Mouse (Mus musculus) cerebellum, adult 2 months (tissue): ENCODE measurements around the gene Dhx30. TPM values are rescaled to one million over a fixed set of nuclear protein-coding genes. Genes with fewer than 3 reads are reported as not detected.
"Not testable (repeated sequence)": the region's sequence is repeated elsewhere in the genome, so short reads cannot be mapped to it uniquely, and the experiment has no call there.

Experiments
- DNase-seq, 2 experiments: peaks; one replicate each; pipeline ENCODE4 v3.0.0; 2021
- H3K27ac ChIP-seq: fragments of 200-500 bp; 2 replicates; pipeline ENCODE4 v1.5.1; 2012; ENCODE audit warnings: low read length, control low read depth, inconsistent platforms; ENCODE audit not compliant: insufficient read depth
- H3K27me3 ChIP-seq: fragments of 200-500 bp; 2 replicates; pipeline ENCODE4 v1.6.1; 2012; ENCODE audit warnings: inconsistent platforms, mild to moderate bottlenecking, low read length, moderate library complexity; ENCODE audit not compliant: control insufficient read depth, insufficient read depth
- H3K4me1 ChIP-seq: fragments of 200-500 bp; 2 replicates; pipeline ENCODE4 v1.6.1; 2011; ENCODE audit warnings: low read length; ENCODE audit not compliant: control insufficient read depth, insufficient read depth
- H3K4me3 ChIP-seq: fragments of 200-500 bp; replicated peaks from 2 replicates; pipeline ENCODE3; 2011; ENCODE audit warnings: mild to moderate bottlenecking, low read depth, low read length, control low read depth; ENCODE audit not compliant: insufficient read depth
- CTCF ChIP-seq: fragments of 200-500 bp; IDR thresholded peaks from 2 replicates; pipeline ENCODE4 v1.5.1; 2011; ENCODE audit warnings: low read depth, mild to moderate bottlenecking, control low read depth, low read length, moderate library complexity, borderline replicate concordance; ENCODE audit not compliant: insufficient read depth
- POLR2A ChIP-seq: fragments of 200-500 bp; IDR thresholded peaks from 2 replicates; pipeline ENCODE4 v1.6.1; 2011; ENCODE audit warnings: low read length, control low read depth, borderline replicate concordance; ENCODE audit not compliant: insufficient read depth
- WGBS: fragments of 180-500 bp; shearing (Covaris S2); methylation state at CpG from one replicate; pipeline ENCODE4 v1.1.7; 2018; 5-methylcytosine and 5-hydroxymethylcytosine counted together
- polyA plus RNA-seq: library from polyadenylated mRNA; depleted of rRNA; stranded (reverse); fragments of >200 nt; gene quantifications from 2 replicates; pipeline ENCODE4 v1.2.3, GENCODE M21; 2012

Gene Dhx30
- polyA plus RNA-seq, 1 experiment, result 155 TPM

GRCm38 (mm10) chr9:110085693-110086092, 31.9 kb downstream of the Dhx30 start:
- DNase-seq, result peak in 1 of 2 experiments; percentile 22
- 81% methylated on average over 8 of the region's 8 CpGs for WGBS
- TF ChIP-seq CTCF (no peak), POLR2A (no peak)
- Histone ChIP-seq H3K4me1 (no peaks in the 10 kb centered on the region), H3K4me3 (no peak overlapping the region), H3K27me3 (no peaks in the 10 kb centered on the region), H3K27ac (no peak overlapping the region)

GRCm38 (mm10) chr9:110084201-110084964, 33.2 kb downstream of the Dhx30 start:
- Histone ChIP-seq H3K4me3 (no peak overlapping the region), H3K27me3 (no peaks in the 10 kb centered on the region), H3K27ac (no peak overlapping the region), H3K4me1 (no peaks in the 10 kb centered on the region)
- TF ChIP-seq POLR2A, result no peak
- TF ChIP-seq CTCF, result no peak
- peak; percentile 33 to 47 for DNase-seq
- 45% methylated on average over 25 of the region's 25 CpGs for WGBS

- DNase-seq, result no peak
- no peaks in the 10 kb centered on the region for H3K4me1 ChIP-seq
- no peak overlapping the region for H3K27ac ChIP-seq
- WGBS, result 48% methylated on average over 3 of the region's 3 CpGs
- no peaks in the 10 kb centered on the region for H3K27me3 ChIP-seq
- TF ChIP-seq CTCF (no peak), POLR2A (no peak)
- H3K4me3 ChIP-seq, result no peak overlapping the region
Measured at GRCm38 (mm10) chr9:110081066-110081465, 36.6 kb downstream of the Dhx30 start.

GRCm38 (mm10) chr9:110076468-110076867, 41.2 kb downstream of the Dhx30 start:
- not testable (repeated sequence) for H3K27ac ChIP-seq, DNase-seq, H3K27me3 ChIP-seq, H3K4me1 ChIP-seq, H3K4me3 ChIP-seq
- WGBS, result 71% methylated on average over 5 of the region's 7 CpGs

- Histone ChIP-seq H3K27me3 (no peaks in the 10 kb centered on the region), H3K27ac (peak overlapping the region; percentile 11; the same call in 1 of the 2 replicates), H3K4me3 (no peak overlapping the region), H3K4me1 (peaks cover 18% of the 10 kb centered on the region)
- WGBS, result 2% methylated on average over 1 of the region's 1 CpGs
- TF ChIP-seq POLR2A (no peak), CTCF (peak; percentile 93)
- peak; percentile 78 to 87 for DNase-seq
Measured at GRCm38 (mm10) chr9:110071843-110072242, 45.8 kb downstream of the Dhx30 start.

GRCm38 (mm10) chr9:110071011-110071410, 46.6 kb downstream of the Dhx30 start:
- no peak overlapping the region for H3K4me3 ChIP-seq
- peaks cover 18% of the 10 kb centered on the region for H3K4me1 ChIP-seq
- no peak for DNase-seq
- WGBS, result 58% methylated on average over 4 of the region's 4 CpGs
- no peaks in the 10 kb centered on the region for H3K27me3 ChIP-seq
- no peak for TF ChIP-seq CTCF
- TF ChIP-seq POLR2A, result no peak
- peak overlapping the region; percentile 14; the same call in 1 of the 2 replicates for H3K27ac ChIP-seq

GRCm38 (mm10) chr9:110070358-110070757, 47.3 kb downstream of the Dhx30 start:
- peaks cover 18% of the 10 kb centered on the region for H3K4me1 ChIP-seq
- H3K27me3 ChIP-seq, result no peaks in the 10 kb centered on the region
- peak overlapping the region; percentile 14 for H3K27ac ChIP-seq
- H3K4me3 ChIP-seq, result no peak overlapping the region
- TF ChIP-seq CTCF (no peak), POLR2A (no peak)
- peak; percentile 84 to 86 for DNase-seq
- WGBS, result 5% methylated on average over 9 of the region's 9 CpGs

GRCm38 (mm10) chr9:110068745-110069144, 48.9 kb downstream of the Dhx30 start:
- DNase-seq, result no peak
- H3K27ac ChIP-seq, result no peak overlapping the region
- H3K27me3 ChIP-seq, result no peaks in the 10 kb centered on the region
- WGBS, result 84% methylated on average over 6 of the region's 6 CpGs
- peaks cover 21% of the 10 kb centered on the region for H3K4me1 ChIP-seq
- H3K4me3 ChIP-seq, result no peak overlapping the region
- TF ChIP-seq POLR2A (no peak), CTCF (no peak)
